Mouse (Mus musculus): ENCODE data around the gene Tfap2c.

- TF ChIP-seq CTCF (IDR thresholded peaks at IDR 0.05; ENCODE audit: extremely low read depth, insufficient read length, insufficient replicate concordance, low read depth, low read length) (no peak), POLR2A (IDR thresholded peaks at IDR 0.05; ENCODE audit: low read depth, low read length) (no peak)
These were observed 3.7 kb upstream of the Tfap2c start for GRCm38 (mm10) chr2:172545592-172546235.

Measured in small intestine, adult 2 months (tissue).